Mouse (Mus musculus) layer of hippocampus, postnatal 36 days (tissue): ENCODE measurements around the gene 5730522E02Rik. TPM values are rescaled to one million over a fixed set of nuclear protein-coding genes. Genes with fewer than 3 reads are reported as not detected.

Experiments
- DNase-seq, 2 experiments: peaks; one replicate each; pipeline ENCODE4 v3.0.0; 2022
- total RNA-seq, 2 experiments: library from RNA; stranded (reverse); gene quantifications; 2 replicates each; pipeline ENCODE4 v1.2.3; 2021

Gene 5730522E02Rik
- total RNA-seq, 2 experiments from 2014 or later: 11.2 TPM

GRCm38 (mm10) chr11:25997469-25997868, 213.1 kb downstream of the 5730522E02Rik start:
- no peak for DNase-seq

DNA sequence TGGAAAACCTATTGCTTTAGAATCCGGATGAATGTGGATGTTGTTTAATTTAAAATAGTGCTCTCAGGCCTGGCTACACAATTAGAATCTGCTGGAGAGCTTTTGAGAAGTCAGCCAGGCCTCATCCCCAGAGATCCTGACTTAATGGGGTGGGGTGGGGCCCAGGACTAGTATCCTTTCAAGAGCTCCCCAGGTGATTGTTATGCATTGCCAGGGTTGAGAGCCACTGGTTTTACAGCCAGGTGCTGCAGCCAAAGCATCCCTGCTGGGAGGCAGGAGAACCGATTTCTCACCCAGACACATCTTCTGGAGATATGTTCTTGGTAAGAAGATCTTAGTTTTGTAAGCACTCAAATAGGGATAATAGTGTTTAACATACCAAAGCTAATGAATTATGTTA, 216.4 kb downstream of the 5730522E02Rik start:
- no peak for DNase-seq

GRCm38 (mm10) chr11:25992216-25992615, 218.3 kb downstream of the 5730522E02Rik start:
- no peak for DNase-seq

DNA sequence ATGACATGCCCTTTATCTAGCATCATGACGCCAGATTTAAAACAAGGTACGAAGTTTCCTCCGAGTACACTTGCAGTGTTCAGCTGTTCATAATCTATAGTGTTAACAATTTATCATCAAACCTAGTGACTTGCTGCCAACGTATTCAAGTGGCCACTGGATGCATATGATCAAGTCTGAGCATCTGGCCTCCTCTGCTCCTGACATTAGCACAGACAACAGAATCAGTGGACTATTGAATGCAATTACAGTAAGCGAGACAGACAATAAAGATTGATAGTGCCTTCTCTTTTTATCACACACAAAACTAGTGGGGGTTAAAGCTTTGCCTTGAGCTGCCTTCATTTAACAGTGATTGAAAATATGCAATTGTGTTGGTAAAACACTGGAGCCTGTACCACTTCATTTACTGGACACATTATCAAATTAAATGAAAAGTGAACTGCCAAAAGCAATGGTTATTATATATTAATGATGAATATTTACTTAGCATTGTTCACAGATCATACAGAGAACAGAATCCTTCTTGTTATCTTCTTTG, 231.8 kb downstream of the 5730522E02Rik start:
- no peak for DNase-seq

DNA sequence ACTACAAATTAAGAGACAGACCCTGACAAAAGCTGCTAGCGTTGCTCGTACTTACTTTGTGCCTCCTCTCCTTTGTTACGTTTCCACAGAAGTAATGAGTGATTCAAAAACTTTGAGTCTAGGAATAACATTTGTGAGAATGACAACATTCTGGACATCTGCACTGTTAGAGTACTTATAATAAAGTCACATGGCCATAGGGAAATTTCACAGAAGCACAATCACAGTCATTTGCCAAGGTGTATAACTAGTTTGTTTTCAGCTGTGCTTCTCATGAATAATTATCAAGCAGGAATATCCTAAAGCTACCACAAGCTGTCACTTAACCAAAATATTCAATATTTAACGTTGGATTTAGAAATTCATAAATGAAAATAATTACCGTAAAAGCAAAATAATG, 269.1 kb downstream of the 5730522E02Rik start:
- no peak for DNase-seq

DNA sequence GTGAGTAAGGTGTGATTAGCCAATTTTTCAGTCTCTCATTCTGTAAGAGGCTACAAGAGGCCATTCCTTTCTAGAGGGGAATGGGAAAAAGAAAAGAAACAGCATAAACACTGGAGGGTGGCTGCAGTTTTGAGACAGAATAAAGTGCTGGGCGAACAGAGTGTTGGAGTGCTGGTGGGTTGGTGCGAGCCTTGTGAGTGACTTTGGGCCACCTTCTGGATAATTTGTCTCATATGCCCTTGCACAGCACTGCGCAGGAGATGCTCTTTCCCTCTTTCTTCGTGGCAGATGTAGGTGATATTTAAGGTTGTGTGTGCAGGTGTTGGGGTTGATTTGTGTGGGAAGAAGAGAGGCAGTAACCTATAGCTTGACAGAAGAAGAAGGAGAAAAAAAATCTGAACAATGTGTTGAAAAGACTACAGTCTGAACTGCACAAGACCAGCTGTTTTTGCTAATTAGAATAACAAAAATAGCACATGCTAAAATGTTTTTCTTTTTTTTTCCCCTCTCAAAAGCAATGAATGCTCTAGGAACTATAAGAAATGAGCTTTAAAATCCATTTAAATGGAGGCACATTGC, 269.8 kb downstream of the 5730522E02Rik start:
- DNase-seq: peak in 1 of 2 experiments; percentile 14

GRCm38 (mm10) chr11:25926267-25926666, 284.3 kb downstream of the 5730522E02Rik start:
- DNase-seq: no peak

DNA sequence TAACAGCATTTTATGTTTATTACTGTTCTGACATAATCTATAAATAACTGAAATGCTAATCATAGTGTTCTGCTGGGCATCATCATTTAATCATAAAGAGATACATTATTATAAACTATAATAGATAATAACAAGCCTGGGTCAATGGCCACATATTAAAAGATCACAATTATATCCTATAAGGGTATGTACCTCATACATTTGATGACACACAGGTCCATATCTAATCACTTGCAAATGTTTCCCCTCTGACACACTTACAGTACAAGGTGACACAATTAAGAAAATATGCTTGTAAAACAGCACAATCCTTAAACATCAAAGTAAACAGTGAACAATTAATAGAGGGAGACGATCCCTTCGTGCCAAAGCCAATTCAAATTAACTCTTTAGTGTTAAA, 308.2 kb downstream of the 5730522E02Rik start:
- DNase-seq: no peak

DNA sequence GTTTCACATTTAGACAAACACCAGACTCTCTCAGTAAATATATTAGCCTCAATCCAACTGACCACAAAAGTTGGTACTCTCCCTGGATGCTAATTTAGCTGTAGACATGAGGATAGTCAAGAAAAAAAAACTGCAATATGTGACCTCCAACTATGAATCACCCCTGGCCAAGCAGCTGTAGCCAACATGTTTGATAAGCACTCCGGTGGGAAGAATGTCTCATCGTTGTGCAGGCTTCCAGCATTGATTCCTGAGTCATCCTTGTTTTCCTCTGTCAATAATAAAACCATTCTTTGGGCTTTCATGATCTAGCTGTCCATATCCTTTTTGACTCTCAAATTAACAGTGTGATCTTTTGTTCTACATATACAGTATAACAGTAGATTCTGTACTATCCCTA, 308.9 kb downstream of the 5730522E02Rik start:
- no peak for DNase-seq

DNA sequence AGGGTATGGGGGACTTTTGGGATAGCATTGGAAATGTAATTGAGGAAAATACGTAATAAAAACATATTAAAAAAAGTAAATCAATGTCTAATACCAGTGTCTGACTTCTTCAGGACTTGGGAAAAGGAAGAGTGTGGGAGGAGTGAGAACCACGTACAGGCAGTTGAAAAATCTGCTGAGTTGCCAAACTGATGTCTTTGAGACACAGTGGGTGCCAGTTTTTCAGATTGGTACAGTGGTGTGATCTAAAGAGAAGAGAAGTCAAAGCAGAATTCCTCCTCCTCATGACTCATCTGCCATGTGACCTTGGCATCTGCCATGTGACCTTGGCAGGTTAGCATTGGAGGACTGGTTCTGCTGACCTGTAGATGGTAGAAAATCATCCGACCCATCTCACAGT, 316.7 kb downstream of the 5730522E02Rik start:
- DNase-seq: no peak

- no peak for DNase-seq
These were observed 337.6 kb downstream of the 5730522E02Rik start for GRCm38 (mm10) chr11:25872983-25873382.

DNA sequence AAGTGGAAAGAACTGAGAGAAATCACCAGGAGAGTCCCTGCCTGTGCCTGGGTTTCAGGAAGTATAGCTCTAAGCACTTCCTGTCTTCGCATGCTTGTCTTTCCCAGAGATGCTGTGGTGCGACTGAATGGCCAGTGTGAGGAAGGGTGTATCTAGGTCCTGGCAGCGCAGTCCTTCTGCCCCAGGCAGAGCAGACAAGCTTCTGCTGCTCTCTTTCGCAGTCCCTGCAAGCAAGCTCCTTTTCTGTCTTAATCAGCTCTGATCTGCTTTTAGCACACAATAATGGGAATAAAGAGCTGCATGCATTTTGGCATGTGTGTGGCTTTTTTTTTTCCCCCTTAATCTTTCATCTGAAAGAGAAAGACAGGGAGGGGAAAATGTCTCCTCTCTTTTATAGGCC, 338.2 kb downstream of the 5730522E02Rik start:
- no peak for DNase-seq

GRCm38 (mm10) chr11:25866292-25866691, 344.3 kb downstream of the 5730522E02Rik start:
- DNase-seq: no peak

GRCm38 (mm10) chr11:25862686-25863085, 347.9 kb downstream of the 5730522E02Rik start:
- peak; percentile 64 to 67 for DNase-seq

DNA sequence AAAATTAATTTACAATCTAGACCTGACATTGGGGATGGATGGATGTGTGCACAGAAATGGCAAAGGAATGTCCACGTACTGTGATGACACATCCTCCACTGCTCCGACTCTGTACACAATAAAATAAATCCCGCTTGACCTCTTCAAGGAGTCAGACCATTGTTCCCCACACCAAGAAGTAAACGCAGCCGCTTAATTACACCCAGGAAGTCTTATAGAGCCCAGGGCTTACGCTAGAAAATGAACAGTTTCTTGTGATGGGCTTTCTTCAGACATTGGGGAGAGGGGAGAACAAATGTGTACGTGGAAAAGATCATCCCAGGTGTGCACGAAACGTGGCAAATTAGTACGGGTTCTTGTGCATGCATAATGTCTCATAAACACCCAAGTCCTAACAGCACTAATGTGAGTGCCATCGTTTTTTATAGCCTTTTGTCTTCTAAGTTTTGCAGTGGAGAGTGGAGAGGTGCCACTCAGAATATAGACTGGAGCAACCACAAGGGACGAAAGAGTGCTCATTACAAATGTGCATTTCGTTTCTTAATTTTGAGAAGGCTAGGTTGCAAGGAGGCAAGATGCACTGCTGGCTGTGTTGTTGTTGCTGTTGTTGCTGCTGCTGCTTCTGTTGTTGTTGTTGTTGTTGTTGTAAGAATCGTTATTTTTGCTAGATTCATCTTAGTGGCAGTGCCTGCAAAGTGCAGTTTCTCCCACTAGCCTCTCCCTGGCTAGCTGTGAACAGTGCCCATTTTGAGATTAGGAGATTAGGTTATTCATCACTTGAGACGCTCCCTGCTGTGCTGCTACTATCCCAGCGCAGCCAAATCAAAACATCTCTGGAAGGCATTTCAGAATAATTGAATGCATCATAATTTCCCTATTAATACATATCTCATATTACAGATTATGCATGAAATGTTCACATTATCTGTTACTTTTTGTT, 353.7 kb downstream of the 5730522E02Rik start:
- DNase-seq: no peak

- DNase-seq: peak in 1 of 2 experiments; percentile 35
These were observed 354.8 kb downstream of the 5730522E02Rik start for GRCm38 (mm10) chr11:25855794-25856193.

DNA sequence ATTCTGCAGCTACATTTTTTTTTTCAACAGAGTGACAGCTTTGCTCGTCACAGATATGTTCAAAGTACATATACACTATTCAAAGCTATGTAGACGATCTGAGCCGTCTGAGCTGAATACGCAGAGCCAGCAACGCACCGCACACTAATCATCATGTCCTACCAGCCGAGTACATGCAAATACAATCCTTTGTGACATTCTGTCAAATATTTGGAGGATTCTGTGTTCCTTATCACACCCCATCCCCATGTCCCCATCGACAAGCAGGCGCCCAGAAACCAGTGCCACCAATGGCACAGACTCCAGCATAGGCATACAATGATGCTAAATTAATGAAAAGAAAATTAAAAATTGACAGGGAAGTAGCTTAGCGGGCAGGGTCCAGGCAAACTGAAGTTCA, 356.3 kb downstream of the 5730522E02Rik start:
- DNase-seq: peak; percentile 38 to 43

- peak; percentile 55 to 62 for DNase-seq
These were observed 357.5 kb downstream of the 5730522E02Rik start for GRCm38 (mm10) chr11:25853032-25853431.

- no peak for DNase-seq
These were observed 361.5 kb downstream of the 5730522E02Rik start for GRCm38 (mm10) chr11:25848824-25849644.

DNA sequence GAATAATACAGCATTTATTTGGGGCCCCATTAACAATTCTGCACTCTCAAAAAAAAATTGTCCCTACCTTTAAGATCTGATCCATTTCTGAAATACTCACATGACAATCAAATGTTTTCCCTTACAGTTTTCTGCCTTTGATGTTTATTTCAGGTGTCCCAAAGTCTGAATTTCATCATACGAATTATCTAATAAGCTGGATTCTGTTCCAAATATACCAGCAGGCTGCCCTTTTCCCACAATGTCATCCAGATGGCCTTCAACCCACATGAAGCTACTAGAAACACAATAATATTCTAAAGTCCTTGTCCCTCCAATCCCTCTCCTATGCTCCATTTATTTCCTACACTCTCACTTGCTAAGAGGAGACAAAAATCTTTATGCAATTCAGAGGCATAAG, 372.1 kb downstream of the 5730522E02Rik start:
- no peak for DNase-seq

- no peak for DNase-seq
These were observed 390.8 kb downstream of the 5730522E02Rik start for GRCm38 (mm10) chr11:25819789-25820188.

DNA sequence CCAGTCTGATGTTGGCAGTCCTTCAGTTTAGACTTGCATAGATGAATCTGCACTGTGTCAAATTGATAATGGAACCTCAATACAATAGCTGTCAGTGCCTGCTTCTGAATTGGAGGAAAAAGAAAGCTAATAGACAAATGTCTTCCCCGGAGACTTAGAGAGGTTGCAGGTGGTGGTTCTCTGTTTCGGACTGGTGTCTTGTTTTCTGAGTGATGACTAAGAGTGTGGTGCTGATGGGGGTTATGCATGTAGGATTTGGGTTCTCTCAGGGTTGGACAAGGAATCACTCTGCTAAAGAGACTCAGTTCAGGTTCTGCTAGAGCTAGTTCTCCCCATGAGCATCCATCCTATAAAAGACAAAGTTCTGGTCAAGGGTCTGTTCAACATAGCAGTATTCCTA, 397.1 kb downstream of the 5730522E02Rik start:
- DNase-seq: no peak

GRCm38 (mm10) chr11:25787691-25788090, 422.9 kb downstream of the 5730522E02Rik start:
- DNase-seq: no peak
